Mouse (Mus musculus): ENCODE measurements around the gene Il17rd.

DNA sequence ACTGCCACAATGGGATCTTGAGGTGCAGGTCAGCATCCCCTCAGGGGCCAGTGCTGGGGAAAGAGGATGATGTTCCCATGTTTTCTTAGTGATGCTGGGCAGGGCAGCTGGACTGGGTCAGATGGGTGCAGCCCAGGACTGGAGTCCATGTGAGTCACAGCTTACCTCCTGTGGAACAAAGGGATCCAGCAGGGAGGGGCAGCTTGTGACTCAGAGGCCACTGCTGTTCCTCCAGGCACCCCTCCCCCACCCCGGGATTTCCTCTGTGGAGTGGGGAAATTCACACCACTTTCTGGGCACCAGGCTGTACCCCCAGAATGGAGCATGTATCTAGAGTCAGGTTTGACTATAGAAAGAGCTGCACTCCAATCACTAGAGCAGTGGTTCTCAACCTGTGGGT, 92.8 kb downstream of the Il17rd start:
- TF ChIP-seq CTCF (IDR thresholded peaks at IDR 0.05) (no peak), EP300 (IDR thresholded peaks at IDR 0.05; ENCODE audit: insufficient read depth, low read depth, low read length) (no peak)

Measured in heart, adult 2 months (tissue).